Mouse (Mus musculus) heart, postnatal 0 days (tissue): ENCODE results near the gene 4930544G11Rik.

Source experiments
- CTCF ChIP-seq: IDR thresholded peaks from 2 replicates; pipeline ENCODE4 v1.5.1; 2016; ENCODE audit warnings: antibody characterized with exemption, control low read depth, low read depth
- EP300 ChIP-seq: IDR thresholded peaks from 2 replicates; pipeline ENCODE4 v1.6.1; 2016; ENCODE audit warnings: antibody characterized with exemption, low read depth

- TF ChIP-seq CTCF = no peak
- no peak for TF ChIP-seq EP300
These were observed 19.2 kb upstream of the 4930544G11Rik start for GRCm38 (mm10) chr6:65933177-65933576.
